Mouse (Mus musculus): Measurements from ENCODE around the gene Trim27. TPM values are rescaled to one million over a fixed set of nuclear protein-coding genes. Genes with fewer than 3 reads are reported as not detected.

The Trim27 gene
- 122 and 125 TPM in 2 replicates for polyA plus RNA-seq (2015; fragmentation: Nextera tagmentation; extraction: Ambion mirVana)

DNA sequence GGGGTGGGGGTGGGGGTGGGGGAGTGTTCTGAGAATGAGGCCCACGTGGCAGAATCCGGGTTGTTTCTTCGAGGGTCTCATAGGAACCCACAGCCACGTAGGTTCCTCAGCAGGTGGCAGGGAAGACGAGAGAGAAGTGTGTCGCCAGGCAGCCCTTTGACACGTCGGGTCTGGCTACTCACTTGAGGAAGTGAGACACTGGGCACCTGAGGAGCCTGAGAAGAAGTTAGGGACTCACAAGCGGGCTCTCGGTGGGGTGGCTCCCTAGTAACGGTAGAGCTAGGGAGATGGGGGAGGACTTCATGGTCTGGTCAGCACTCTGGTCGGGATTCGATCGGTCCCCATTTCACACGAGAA, at the start of gene Trim27:
TSS of gene Trim27 (plus strand) at position 79 of the 357 bp plus-strand sequence.
- Histone ChIP-seq H3K4me1 (peaks cover 33% of the 10 kb centered on the region), H3K27ac (replicated peaks) (peak within 1 kb of the TSS; percentile 97), H3K36me3 (peaks cover 21% of the 10 kb centered on the region), H3K4me3 (replicated peaks) (peak within 1 kb of the TSS; percentile 100), H3K27me3 (no peaks in the 10 kb centered on the region), H3K9me3 (replicated peaks) (no peaks in the 10 kb centered on the region), H3K9ac (peak within 1 kb of the TSS; percentile 91), H3K4me2 (replicated peaks) (peak within 1 kb of the TSS; percentile 73)
- WGBS, result 0% methylated on average over 15 of the region's 15 CpGs
- ATAC-seq (ENCODE audit: insufficient number of reproducible peaks, low FRiP score, low TSS enrichment, low read depth), result peak; percentile 36

GRCm38 (mm10) chr13:21142421-21142820, 36.8 kb upstream of the Trim27 start:
- 44% methylated on average over 8 of the region's 8 CpGs for WGBS
- no peak overlapping the region for H3K27ac ChIP-seq (replicated peaks)
- ATAC-seq (ENCODE audit: insufficient number of reproducible peaks, low FRiP score, low TSS enrichment, low read depth), result no peak
- H3K36me3 ChIP-seq, result no peaks in the 10 kb centered on the region
- no peak overlapping the region for H3K4me3 ChIP-seq (replicated peaks)
- no peak overlapping the region for H3K4me2 ChIP-seq (replicated peaks)
- H3K4me1 ChIP-seq, result no peaks in the 10 kb centered on the region
- no peaks in the 10 kb centered on the region for H3K27me3 ChIP-seq
- H3K9me3 ChIP-seq (replicated peaks), result no peaks in the 10 kb centered on the region
- no peak overlapping the region for H3K9ac ChIP-seq

DNA sequence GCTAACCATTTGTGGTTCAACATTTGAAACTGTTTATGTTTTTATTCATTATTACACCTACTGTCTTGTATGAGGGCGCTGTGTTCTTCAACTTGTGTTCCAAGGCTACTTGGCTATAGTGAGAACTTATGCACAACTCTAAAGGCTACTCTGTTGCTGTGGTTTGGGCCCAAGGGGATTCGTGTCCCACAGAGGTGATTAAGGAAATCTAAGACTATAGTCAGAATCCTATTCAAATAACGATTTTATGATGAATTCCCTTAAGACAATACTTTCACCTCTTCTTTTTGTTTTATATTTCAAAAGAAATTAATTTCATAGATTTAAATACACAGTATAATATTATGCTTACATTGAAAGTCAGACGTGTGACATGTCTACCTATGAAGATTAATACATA, 33.5 kb upstream of the Trim27 start, which contains the start of gene Olfr1368:
TSS of gene Olfr1368 (minus strand) at position 101 of the 400 bp plus-strand sequence.
- Histone ChIP-seq H3K4me1 (no peaks in the 10 kb centered on the region), H3K9me3 (replicated peaks) (no peaks in the 10 kb centered on the region), H3K27ac (replicated peaks) (no peak within 1 kb of the TSS), H3K9ac (no peak within 1 kb of the TSS), H3K4me2 (replicated peaks) (no peak within 1 kb of the TSS), H3K36me3 (no peaks in the 10 kb centered on the region), H3K4me3 (replicated peaks) (no peak within 1 kb of the TSS), H3K27me3 (no peaks in the 10 kb centered on the region)
- ATAC-seq (ENCODE audit: insufficient number of reproducible peaks, low FRiP score, low TSS enrichment, low read depth), result no peak
- WGBS, result 72% methylated on average over 4 of the region's 4 CpGs

- no peak overlapping the region for H3K4me3 ChIP-seq (replicated peaks)
- H3K4me1 ChIP-seq, result peaks cover 6% of the 10 kb centered on the region; the same call in 1 of the 2 replicates
- no peak overlapping the region for H3K9ac ChIP-seq
- no peak overlapping the region for H3K4me2 ChIP-seq (replicated peaks)
- no peak overlapping the region for H3K27ac ChIP-seq (replicated peaks)
- H3K9me3 ChIP-seq (replicated peaks), result no peaks in the 10 kb centered on the region
- WGBS, result 81% methylated on average over 5 of the region's 5 CpGs
- ATAC-seq (ENCODE audit: insufficient number of reproducible peaks, low FRiP score, low TSS enrichment, low read depth), result no peak
- H3K27me3 ChIP-seq, result 0 out of 2 replicates have a peak, but pooled peaks cover 4% of the 10 kb centered on the region
- H3K36me3 ChIP-seq, result no peaks in the 10 kb centered on the region
These were observed 23.4 kb upstream of the Trim27 start for GRCm38 (mm10) chr13:21155888-21156287.

DNA sequence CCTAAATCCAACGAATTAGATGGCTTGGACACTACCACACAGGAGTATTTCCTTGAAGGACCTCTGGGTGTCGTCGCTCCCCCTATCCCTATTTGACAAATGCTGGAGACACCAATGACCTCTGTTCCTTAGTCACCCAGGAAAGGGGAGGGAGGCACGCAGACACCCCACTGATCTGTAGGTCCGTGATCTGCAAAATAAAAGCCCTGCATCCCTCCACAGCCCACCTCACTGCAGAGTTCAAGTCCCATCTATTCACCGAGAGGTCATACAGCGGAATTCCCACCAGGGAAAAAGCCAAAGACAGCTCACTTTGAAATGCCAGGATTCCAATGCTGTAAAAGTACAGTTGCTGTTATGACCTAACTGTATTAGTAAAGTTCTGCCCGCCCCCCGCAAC, 21.2 kb upstream of the Trim27 start:
- 8% methylated on average over 9 of the region's 9 CpGs for WGBS
- no peak overlapping the region for H3K4me3 ChIP-seq (replicated peaks)
- ATAC-seq (ENCODE audit: insufficient number of reproducible peaks, low FRiP score, low TSS enrichment, low read depth), result no peak
- H3K9me3 ChIP-seq (replicated peaks), result no peaks in the 10 kb centered on the region
- H3K4me2 ChIP-seq (replicated peaks), result peak overlapping the region; percentile 94
- peaks cover 6% of the 10 kb centered on the region; the same call in 1 of the 2 replicates for H3K4me1 ChIP-seq
- no peak overlapping the region for H3K27ac ChIP-seq (replicated peaks)
- H3K9ac ChIP-seq, result no peak overlapping the region
- H3K27me3 ChIP-seq, result 0 out of 2 replicates have a peak, but pooled peaks cover 4% of the 10 kb centered on the region
- no peaks in the 10 kb centered on the region for H3K36me3 ChIP-seq

DNA sequence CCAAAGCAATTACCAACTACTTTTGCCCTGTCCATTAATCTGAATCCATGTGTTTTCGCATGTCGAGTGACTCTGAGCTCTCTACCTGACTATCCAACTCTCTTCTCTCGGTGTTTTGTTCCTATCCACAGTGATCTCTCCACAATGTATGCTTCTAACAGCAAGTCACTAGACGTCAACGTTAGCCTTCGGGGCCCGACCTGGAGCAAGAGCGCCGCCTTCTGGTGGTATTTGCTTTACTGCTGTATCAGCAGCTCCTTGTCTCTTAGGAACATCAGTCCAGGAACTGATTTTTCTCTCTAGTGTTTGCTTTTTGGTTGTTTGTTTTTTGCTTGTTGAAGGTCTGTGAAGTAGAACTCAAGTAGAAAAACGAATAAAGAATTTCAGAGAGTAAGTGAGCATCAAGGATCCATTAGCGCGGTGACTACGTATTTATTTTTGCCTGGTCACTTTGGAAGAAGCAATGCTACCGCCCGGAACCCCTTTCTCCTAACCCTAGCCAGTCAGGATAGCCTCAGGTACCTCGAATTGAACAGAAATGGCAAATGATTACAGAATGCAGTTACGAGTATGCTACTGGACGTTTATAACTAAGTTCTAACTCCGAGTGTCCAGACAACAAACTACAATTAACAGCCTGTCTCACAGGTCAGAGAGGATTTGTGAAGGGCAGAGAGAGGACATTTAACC, 20.3 kb upstream of the Trim27 start:
- Histone ChIP-seq H3K4me1 (peaks cover 6% of the 10 kb centered on the region; the same call in 1 of the 2 replicates), H3K36me3 (no peaks in the 10 kb centered on the region), H3K4me3 (replicated peaks) (peak overlapping the region; percentile 74), H3K27ac (replicated peaks) (no peak overlapping the region), H3K9me3 (replicated peaks) (no peaks in the 10 kb centered on the region), H3K9ac (peak overlapping the region; percentile 24; the same call in 1 of the 2 replicates), H3K27me3 (0 out of 2 replicates have a peak, but pooled peaks cover 4% of the 10 kb centered on the region), H3K4me2 (replicated peaks) (peak overlapping the region; percentile 94)
- no peak; the same call in 1 of the 2 replicates for ATAC-seq (ENCODE audit: insufficient number of reproducible peaks, low FRiP score, low TSS enrichment, low read depth)
- WGBS, result under 1% methylated on average over 19 of the region's 19 CpGs

- Histone ChIP-seq H3K27ac (replicated peaks) (no peak overlapping the region), H3K27me3 (0 out of 2 replicates have a peak, but pooled peaks cover 4% of the 10 kb centered on the region), H3K36me3 (no peaks in the 10 kb centered on the region), H3K9me3 (replicated peaks) (no peaks in the 10 kb centered on the region), H3K9ac (peak overlapping the region; percentile 24), H3K4me3 (replicated peaks) (peak overlapping the region; percentile 74), H3K4me2 (replicated peaks) (peak overlapping the region; percentile 94), H3K4me1 (peaks cover 6% of the 10 kb centered on the region; the same call in 1 of the 2 replicates)
- WGBS, result under 1% methylated on average over 15 of the region's 15 CpGs
- ATAC-seq (ENCODE audit: insufficient number of reproducible peaks, low FRiP score, low TSS enrichment, low read depth), result no peak
These were observed 19.8 kb upstream of the Trim27 start for GRCm38 (mm10) chr13:21159475-21159819.

DNA sequence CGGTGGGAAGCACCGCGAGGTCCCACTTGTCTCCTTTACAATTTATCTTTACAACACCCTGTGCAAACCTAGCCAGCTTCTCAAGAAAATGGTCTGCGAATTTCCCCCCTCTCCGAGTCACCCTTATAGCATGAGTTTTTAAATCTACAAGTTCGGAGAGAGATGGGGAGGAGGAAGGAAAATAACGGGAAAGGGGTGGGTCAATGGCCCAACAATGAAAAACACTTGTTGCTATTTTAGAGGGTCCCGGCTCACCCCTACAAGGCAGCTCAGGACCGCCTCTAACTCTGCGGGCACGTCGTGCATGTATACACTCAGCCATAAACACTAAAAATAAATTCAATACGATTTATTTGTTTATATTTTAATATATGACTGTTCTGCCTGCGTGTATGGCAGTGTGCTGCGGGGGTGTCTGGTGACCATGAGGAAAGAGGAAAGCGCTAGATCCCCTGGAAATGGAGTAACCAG, 19.2 kb upstream of the Trim27 start:
- Histone ChIP-seq H3K27ac (replicated peaks) (no peak overlapping the region), H3K4me1 (peaks cover 6% of the 10 kb centered on the region; the same call in 1 of the 2 replicates), H3K9ac (peak overlapping the region; percentile 24; the same call in 1 of the 2 replicates), H3K9me3 (replicated peaks) (no peaks in the 10 kb centered on the region), H3K27me3 (0 out of 2 replicates have a peak, but pooled peaks cover 4% of the 10 kb centered on the region), H3K36me3 (no peaks in the 10 kb centered on the region), H3K4me2 (replicated peaks) (peak overlapping the region; percentile 94), H3K4me3 (replicated peaks) (peak overlapping the region; percentile 74)
- WGBS, result under 1% methylated on average over 16 of the region's 16 CpGs
- no peak for ATAC-seq (ENCODE audit: insufficient number of reproducible peaks, low FRiP score, low TSS enrichment, low read depth)

- H3K4me3 ChIP-seq (replicated peaks), result peak overlapping the region; percentile 74
- peak; percentile 87 for ATAC-seq (ENCODE audit: insufficient number of reproducible peaks, low FRiP score, low TSS enrichment, low read depth)
- no peaks in the 10 kb centered on the region for H3K36me3 ChIP-seq
- peak overlapping the region; percentile 63; the same call in 1 of the 2 replicates for H3K27ac ChIP-seq (replicated peaks)
- peaks cover 6% of the 10 kb centered on the region; the same call in 1 of the 2 replicates for H3K4me1 ChIP-seq
- WGBS, result under 1% methylated on average over 32 of the region's 32 CpGs
- no peaks in the 10 kb centered on the region for H3K9me3 ChIP-seq (replicated peaks)
- H3K27me3 ChIP-seq, result 0 out of 2 replicates have a peak, but pooled peaks cover 4% of the 10 kb centered on the region
- peak overlapping the region; percentile 94 for H3K4me2 ChIP-seq (replicated peaks)
- peak overlapping the region; percentile 37; the same call in 1 of the 2 replicates for H3K9ac ChIP-seq
These were observed 18.3 kb upstream of the Trim27 start for GRCm38 (mm10) chr13:21160657-21161590.

GRCm38 (mm10) chr13:21161591-21161990, 17.7 kb upstream of the Trim27 start:
- Histone ChIP-seq H3K4me2 (replicated peaks) (peak overlapping the region; percentile 94), H3K4me3 (replicated peaks) (peak overlapping the region; percentile 74), H3K9ac (no peak overlapping the region), H3K36me3 (no peaks in the 10 kb centered on the region), H3K9me3 (replicated peaks) (no peaks in the 10 kb centered on the region), H3K27ac (replicated peaks) (no peak overlapping the region), H3K27me3 (0 out of 2 replicates have a peak, but pooled peaks cover 4% of the 10 kb centered on the region), H3K4me1 (peaks cover 6% of the 10 kb centered on the region; the same call in 1 of the 2 replicates)
- 39% methylated on average over 2 of the region's 2 CpGs for WGBS
- ATAC-seq (ENCODE audit: insufficient number of reproducible peaks, low FRiP score, low TSS enrichment, low read depth), result no peak

Data from embryonic facial prominence, embryonic 15.5 days (tissue).